ENCODE assay signal across 27 mouse cellular contexts in genomic region chr5:28046966-28047365, GRCm38 (mm10). TPM values are rescaled to one million over a fixed set of nuclear protein-coding genes. Genes with fewer than 3 reads are reported as not detected.
DNase-seq lines count a peak whose midpoint lies in the region; ATAC-seq and TF ChIP-seq lines count a peak whose summit lies in the region.
"Had no signal": no experiment of that assay in that cellular context is flagged by ENCODE, and none has a peak within 500 bp of the region (broad histone marks: within the 10 kb centered on the region; RNA-seq: fewer than 3 reads in every experiment).

No protein-coding gene starts in this region.

- no peaks in the 10 kb centered on the region for H3K27me3 ChIP-seq in liver, adult 2 months (ENCODE audit: control insufficient read depth, insufficient read depth, low read length)
- no peaks in the 10 kb centered on the region; the same call in 1 of the 2 replicates for H3K27me3 ChIP-seq in liver, embryonic 11.5 days (replicated peaks; ENCODE audit: control insufficient read depth, insufficient read depth, low read length)
- no peaks in the 10 kb centered on the region for H3K27me3 ChIP-seq in stomach, postnatal 0 days (ENCODE audit: control insufficient read depth, insufficient read depth, low read length)
- H3K27me3 ChIP-seq: embryonic facial prominence, embryonic 13.5 days; forebrain, embryonic 12.5 days; forebrain, embryonic 15.5 days; heart, embryonic 12.5 days; heart, embryonic 15.5 days had no signal

- H3K4me3 ChIP-seq in liver, adult 2 months (ENCODE audit: insufficient read depth, low read depth, low read length) = no peak overlapping the region
- H3K4me3 ChIP-seq in liver, embryonic 11.5 days (ENCODE audit: low read depth, low read length) = no peak overlapping the region
- no peak overlapping the region for H3K4me3 ChIP-seq in stomach, postnatal 0 days (ENCODE audit: low read depth, low read length)
- H3K4me3 ChIP-seq: embryonic facial prominence, embryonic 13.5 days; erythroblast, embryonic 14.5 days; forebrain, embryonic 12.5 days; forebrain, embryonic 15.5 days; heart, adult 2 months; heart, embryonic 12.5 days; heart, embryonic 15.5 days had no signal

- TF ChIP-seq CTCF in liver, adult 2 months (IDR thresholded peaks at IDR 0.05; ENCODE audit: low read depth, low read length) = no peak
- no peak for TF ChIP-seq CTCF in stomach, postnatal 0 days (IDR thresholded peaks at IDR 0.05; ENCODE audit: low read depth)

- intact Hi-C loops in heart, postnatal 10 days (cut with DNase I) = no loop called here

- peaks cover 23% of the 10 kb centered on the region for H3K36me3 ChIP-seq in liver, adult 2 months (ENCODE audit: control insufficient read depth, insufficient read depth, low read length)
- H3K36me3 ChIP-seq in liver, embryonic 11.5 days (ENCODE audit: control insufficient read depth, insufficient read depth, low read length) = no peaks in the 10 kb centered on the region
- no peaks in the 10 kb centered on the region; the same call in 1 of the 2 replicates for H3K36me3 ChIP-seq in stomach, postnatal 0 days (ENCODE audit: control insufficient read depth, insufficient read depth, low read length)
- H3K36me3 ChIP-seq: embryonic facial prominence, embryonic 13.5 days; forebrain, embryonic 12.5 days; forebrain, embryonic 15.5 days; G1E; heart, embryonic 12.5 days; heart, embryonic 15.5 days had no signal

- H3K4me1 ChIP-seq in liver, adult 2 months (ENCODE audit: control insufficient read depth, insufficient read depth, low read length) = peaks cover 15% of the 10 kb centered on the region
- H3K4me1 ChIP-seq in liver, embryonic 11.5 days (replicated peaks; ENCODE audit: control insufficient read depth, insufficient read depth, low read length) = peaks cover 7% of the 10 kb centered on the region; the same call in 1 of the 2 replicates
- no peaks in the 10 kb centered on the region for H3K4me1 ChIP-seq in stomach, postnatal 0 days (replicated peaks; ENCODE audit: control insufficient read depth, insufficient read depth)
- H3K4me1 ChIP-seq: embryonic facial prominence, embryonic 13.5 days; forebrain, embryonic 12.5 days; forebrain, embryonic 15.5 days; heart, embryonic 15.5 days had no signal

- H3K27ac ChIP-seq in liver, adult 2 months (replicated peaks; ENCODE audit: insufficient read depth, low read depth, low read length) = peak overlapping the region; percentile 50
- H3K27ac ChIP-seq in liver, embryonic 11.5 days (ENCODE audit: low read depth, low read length) = no peak overlapping the region
- H3K27ac ChIP-seq in stomach, postnatal 0 days (replicated peaks) = no peak overlapping the region
- H3K27ac ChIP-seq: embryonic facial prominence, embryonic 13.5 days; forebrain, embryonic 12.5 days; forebrain, embryonic 15.5 days; heart, adult 2 months; heart, embryonic 15.5 days; hindbrain, embryonic 14.5 days; hindbrain, postnatal 0 days had no signal

- no peak overlapping the region for H3K9ac ChIP-seq in liver, adult 2 months (ENCODE audit: low read depth, low read length)
- H3K9ac ChIP-seq in liver, embryonic 11.5 days (ENCODE audit: low read depth, low read length) = no peak overlapping the region
- H3K9ac ChIP-seq in stomach, postnatal 0 days (ENCODE audit: low read length) = no peak overlapping the region
- H3K9ac ChIP-seq: embryonic facial prominence, embryonic 13.5 days; forebrain, embryonic 12.5 days; forebrain, embryonic 15.5 days; heart, embryonic 12.5 days; heart, embryonic 15.5 days; hindbrain, embryonic 14.5 days had no signal

- 20% methylated on average over 3 of the region's 3 CpGs for WGBS in liver, adult 2 months
- 66% methylated on average over 3 of the region's 3 CpGs for WGBS in liver, embryonic 11.5 days
- 80% methylated on average over 3 of the region's 3 CpGs for WGBS in stomach, postnatal 0 days

- H3K9me3 ChIP-seq in liver, embryonic 11.5 days (ENCODE audit: control insufficient read depth, low read length) = no peaks in the 10 kb centered on the region; the same call in 1 of the 2 replicates
- no peaks in the 10 kb centered on the region for H3K9me3 ChIP-seq in stomach, postnatal 0 days (ENCODE audit: control insufficient read depth, low read length)
- H3K9me3 ChIP-seq: forebrain, embryonic 15.5 days; G1E; heart, embryonic 15.5 days had no signal

- no peak for TF ChIP-seq POLR2A in liver, adult 2 months (IDR thresholded peaks at IDR 0.05; ENCODE audit: extremely low read depth, insufficient read depth, low read length)

- no peaks in the 10 kb centered on the region; the same call in 1 of the 2 replicates for H3K79me2 ChIP-seq in liver, adult 2 months (ENCODE audit: control insufficient read depth, insufficient read depth, low read length)

- peak; percentile 70 for DNase-seq in heart, adult 11 months
- no peak for DNase-seq in heart, postnatal 10 days
- peak; percentile 92 for DNase-seq in liver, adult 2 months (ENCODE audit: extremely low read depth, low read depth, low spot score)
- DNase-seq in liver, embryonic 11.5 days (ENCODE audit: low spot score) = no peak
- peak; percentile 59 for DNase-seq in 3T3-L1 (ENCODE audit: low read depth, low spot score)
- peak; percentile 12 for DNase-seq in stomach, postnatal 0 days (ENCODE audit: low spot score)
- DNase-seq in kidney, adult 18-20 months = no peak
- DNase-seq: adrenal gland, adult 2 months; adrenal gland, postnatal 14 days; B cell, adult 2 months; cerebellum, adult 11 months; cerebellum, adult 2 months; cerebellum, adult 9-11 months; cerebellum, postnatal 25 days; gastrocnemius, postnatal 25 days; heart, adult 2 months; heart, postnatal 14 days; heart, postnatal 4 days had no signal

- H3K4me2 ChIP-seq in liver, embryonic 11.5 days = no peak overlapping the region
- H3K4me2 ChIP-seq in stomach, postnatal 0 days (replicated peaks; ENCODE audit: low read depth) = no peak overlapping the region
- H3K4me2 ChIP-seq: embryonic facial prominence, embryonic 13.5 days; forebrain, embryonic 12.5 days; forebrain, embryonic 15.5 days; heart, embryonic 12.5 days; heart, embryonic 15.5 days; hindbrain, embryonic 14.5 days had no signal

- ATAC-seq in liver, embryonic 11.5 days (replicated peaks; ENCODE audit: low FRiP score) = no peak
- ATAC-seq in stomach, postnatal 0 days (ENCODE audit: low FRiP score, low TSS enrichment) = no peak
- ATAC-seq: forebrain, embryonic 15.5 days; hindbrain, postnatal 0 days had no signal

- TF ChIP-seq EP300 in stomach, postnatal 0 days (optimal IDR thresholded peaks at IDR 0.05) = no peak

RNA-seq across cellular contexts. Expression of gene Insig1, which starts 24.2 kb away (rescaled TPM):
- total RNA-seq in heart, postnatal 10 days (2021) = 10 to 100 TPM; 20.5 to 23.2 TPM
- 566 and 594 TPM in 2 replicates for total RNA-seq in liver, adult 2 months (2014; rRNA removed)
- polyA plus RNA-seq in liver, adult 2 months (2012; rRNA removed) = 465 and 525 TPM in 2 replicates
- polyA plus RNA-seq in liver, embryonic 11.5 days (2014; fragmentation: Nextera tagmentation; extraction: Ambion mirVana) = 59.7 and 65.4 TPM in 2 replicates
- polyA plus RNA-seq in stomach, postnatal 0 days (2015; fragmentation: Nextera tagmentation; extraction: Ambion mirVana) = 62.3 and 67.7 TPM in 2 replicates

Comparison
In these comparisons a context has a peak if more than half of its experiments do, and no peak if none do; other contexts are left out.
1. DNase-seq: peak in heart, adult 11 months (single experiment), liver, adult 2 months (single experiment), 3T3-L1 (single experiment) and stomach, postnatal 0 days (single experiment); none in heart, postnatal 10 days (0 of 2), liver, embryonic 11.5 days (single experiment) and kidney, adult 18-20 months (single experiment).